Mouse (Mus musculus) forebrain, embryonic 14.5 days (tissue): Measurements from ENCODE around the gene Tbc1d16. TPM values are rescaled to one million over a fixed set of nuclear protein-coding genes. Genes with fewer than 3 reads are reported as not detected.

Experiments
- ATAC-seq: fragments of 200-750 bp; cut with Nextera tagmentation; 2 replicates; pipeline ENCODE4 v1.8.0; 2017; ENCODE audit warnings: mild to moderate bottlenecking, moderate library complexity
- DNase-seq: peaks from one replicate; pipeline ENCODE4 v3.0.0-alpha.2; 2015; ENCODE audit warnings: low spot score
- H3K27ac ChIP-seq: fragments of 300-500 bp; sonication (generic); 2 replicates; pipeline ENCODE4 v1.5.1; 2014; ENCODE audit warnings: low read depth, mild to moderate bottlenecking, control low read depth, low read length, moderate library complexity
- H3K27me3 ChIP-seq: fragments of 300-500 bp; sonication (generic); replicated peaks from 2 replicates; pipeline ENCODE4 v1.6.1; 2014; ENCODE audit warnings: low read length, control low read depth, mixed read lengths; ENCODE audit not compliant: control insufficient read depth, insufficient read depth
- H3K36me3 ChIP-seq: fragments of 300-500 bp; sonication (generic); 2 replicates; pipeline ENCODE4 v1.6.1; 2014; ENCODE audit warnings: low read length, control low read depth; ENCODE audit not compliant: control insufficient read depth, insufficient read depth
- H3K4me1 ChIP-seq: fragments of 300-500 bp; sonication (generic); 2 replicates; pipeline ENCODE4 v1.6.1; 2014; ENCODE audit warnings: antibody characterized with exemption, low read length, control low read depth; ENCODE audit not compliant: control insufficient read depth, insufficient read depth
- H3K4me2 ChIP-seq: fragments of 300-500 bp; sonication (generic); 2 replicates; pipeline ENCODE4 v1.6.1; 2014; ENCODE audit warnings: mild to moderate bottlenecking, control low read depth, low read length
- H3K4me3 ChIP-seq: fragments of 300-500 bp; sonication (generic); 2 replicates; pipeline ENCODE4 v1.5.1; 2014; ENCODE audit warnings: low read depth, low read length, control low read depth
- H3K9ac ChIP-seq: fragments of 300-500 bp; sonication (generic); 2 replicates; pipeline ENCODE4 v1.6.1; 2014; ENCODE audit warnings: mild to moderate bottlenecking, low read length, control low read depth, moderate library complexity
- H3K9me3 ChIP-seq: fragments of 300-500 bp; sonication (generic); replicated peaks from 2 replicates; pipeline ENCODE4 v1.6.1; 2016; ENCODE audit warnings: low read length, control low read depth, mixed read lengths; ENCODE audit not compliant: control insufficient read depth
- WGBS: fragments of 180-500 bp; shearing (Covaris S2); extraction: QIAGEN DNeasy Blood & Tissue Kit; methylation state at CpG from one replicate; pipeline ENCODE4 v1.1.7; 2014; 5-methylcytosine and 5-hydroxymethylcytosine counted together
- polyA plus RNA-seq: library from polyadenylated mRNA; unstranded; fragments of >200 nt; fragmentation: Nextera tagmentation; extraction: Ambion mirVana; gene quantifications from 2 replicates; pipeline ENCODE4 v1.2.1, GENCODE M21; 2014

The Tbc1d16 gene
- polyA plus RNA-seq, 1 experiment from 2014 or later, result 24.6 TPM

- Histone ChIP-seq H3K4me3 (no peak overlapping the region), H3K9me3 (no peaks in the 10 kb centered on the region), H3K27me3 (no peaks in the 10 kb centered on the region), H3K4me1 (peaks cover 10% of the 10 kb centered on the region; the same call in 1 of the 2 replicates), H3K9ac (no peak overlapping the region), H3K27ac (no peak overlapping the region), H3K36me3 (peaks cover 66% of the 10 kb centered on the region), H3K4me2 (no peak overlapping the region)
- WGBS, result 91% methylated on average over 13 of the region's 13 CpGs
- ATAC-seq (no peak), DNase-seq (no peak)
Measured at GRCm38 (mm10) chr11:119148829-119149228, 79.5 kb downstream of the Tbc1d16 start.

GRCm38 (mm10) chr11:119147153-119147552 lies 81.1 kb downstream of the Tbc1d16 start:
- 84% methylated on average over 8 of the region's 8 CpGs for WGBS
- Histone ChIP-seq H3K4me2 (no peak overlapping the region), H3K4me1 (peaks cover 10% of the 10 kb centered on the region; the same call in 1 of the 2 replicates), H3K27ac (no peak overlapping the region), H3K36me3 (peaks cover 54% of the 10 kb centered on the region), H3K4me3 (no peak overlapping the region), H3K9me3 (no peaks in the 10 kb centered on the region), H3K9ac (no peak overlapping the region), H3K27me3 (no peaks in the 10 kb centered on the region)
- DNase-seq (no peak), ATAC-seq (no peak)

- Histone ChIP-seq H3K27me3 (no peaks in the 10 kb centered on the region), H3K36me3 (peaks cover 47% of the 10 kb centered on the region), H3K9ac (no peak overlapping the region), H3K9me3 (no peaks in the 10 kb centered on the region), H3K27ac (no peak overlapping the region), H3K4me1 (peaks cover 10% of the 10 kb centered on the region; the same call in 1 of the 2 replicates), H3K4me2 (no peak overlapping the region), H3K4me3 (no peak overlapping the region)
- WGBS, result 32% methylated on average over 12 of the region's 12 CpGs
- DNase-seq (no peak), ATAC-seq (no peak)
Measured at GRCm38 (mm10) chr11:119146140-119146539, 82.2 kb downstream of the Tbc1d16 start.

DNA sequence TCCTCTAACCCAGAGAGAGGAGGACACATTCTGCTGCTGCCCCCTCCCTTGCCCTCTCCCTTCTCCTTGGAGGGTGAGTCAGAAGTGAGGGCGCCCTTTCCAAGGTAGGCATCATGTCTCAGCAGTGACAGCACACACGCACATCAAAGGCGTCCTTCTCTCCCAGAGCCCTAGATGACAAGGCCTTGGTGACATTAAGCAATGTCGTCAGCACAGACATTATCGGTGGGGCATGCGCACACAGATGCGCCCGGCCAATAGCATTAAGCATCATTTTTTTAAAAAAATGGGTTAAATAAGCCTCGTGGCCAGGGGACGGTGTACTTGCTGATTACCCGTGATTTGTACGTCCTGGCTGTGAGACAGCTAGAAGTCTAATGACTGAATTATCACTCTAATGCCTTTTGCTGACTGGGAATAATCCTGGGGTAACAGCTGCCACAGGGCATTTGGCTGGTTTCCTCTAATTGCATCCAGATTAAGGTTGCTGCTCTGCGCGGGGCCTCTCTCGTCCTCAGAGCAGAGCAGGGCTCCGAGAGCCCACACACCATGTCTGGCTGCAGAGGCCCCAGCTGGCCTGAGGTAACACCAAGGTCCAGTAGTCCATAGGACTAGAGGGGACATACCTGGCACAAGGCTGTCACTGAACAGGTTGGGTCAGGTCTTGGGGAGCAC lies 83.4 kb downstream of the Tbc1d16 start:
- Histone ChIP-seq H3K27me3 (no peaks in the 10 kb centered on the region), H3K4me1 (peaks cover 10% of the 10 kb centered on the region; the same call in 1 of the 2 replicates), H3K4me3 (no peak overlapping the region), H3K27ac (peak overlapping the region; percentile 54; the same call in 1 of the 2 replicates), H3K9ac (no peak overlapping the region), H3K9me3 (no peaks in the 10 kb centered on the region), H3K36me3 (peaks cover 35% of the 10 kb centered on the region), H3K4me2 (no peak overlapping the region)
- 52% methylated on average over 16 of the region's 16 CpGs for WGBS
- DNase-seq, result peak; percentile 53
- ATAC-seq, result no peak; the same call in 1 of the 2 replicates

DNA sequence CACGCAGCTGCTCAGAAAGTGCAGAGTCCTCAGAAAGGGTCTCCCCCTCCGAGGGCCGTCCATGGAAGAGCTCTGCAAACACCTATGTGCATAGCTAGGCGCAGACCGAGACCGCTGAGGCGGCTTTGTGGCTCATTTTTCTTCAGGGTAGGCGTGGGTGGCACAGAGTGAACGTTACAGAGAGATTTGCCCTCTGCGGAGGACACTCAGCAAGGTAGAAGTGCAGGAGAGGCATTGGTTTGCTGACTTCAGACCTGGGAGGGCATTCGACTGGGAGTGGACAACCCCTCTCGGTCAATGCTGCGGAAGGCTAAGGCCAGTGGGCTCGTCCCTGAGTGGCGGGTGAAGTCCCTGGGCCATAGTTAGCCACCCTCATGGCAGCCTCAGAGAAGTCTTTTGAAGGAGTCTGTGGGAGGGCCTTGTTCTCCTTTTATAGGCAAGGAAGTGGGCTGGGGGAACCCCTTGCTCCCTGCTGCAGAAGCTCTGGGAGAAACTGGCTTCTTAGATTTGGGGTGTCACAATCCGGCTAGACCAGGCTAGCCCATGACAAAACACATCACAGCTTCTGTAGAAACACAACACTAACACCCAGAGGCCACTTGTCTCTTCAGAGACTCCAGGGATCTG lies 84.8 kb downstream of the Tbc1d16 start:
- 85% methylated on average over 16 of the region's 16 CpGs for WGBS
- no peaks in the 10 kb centered on the region for H3K27me3 ChIP-seq
- no peak for DNase-seq

DNA sequence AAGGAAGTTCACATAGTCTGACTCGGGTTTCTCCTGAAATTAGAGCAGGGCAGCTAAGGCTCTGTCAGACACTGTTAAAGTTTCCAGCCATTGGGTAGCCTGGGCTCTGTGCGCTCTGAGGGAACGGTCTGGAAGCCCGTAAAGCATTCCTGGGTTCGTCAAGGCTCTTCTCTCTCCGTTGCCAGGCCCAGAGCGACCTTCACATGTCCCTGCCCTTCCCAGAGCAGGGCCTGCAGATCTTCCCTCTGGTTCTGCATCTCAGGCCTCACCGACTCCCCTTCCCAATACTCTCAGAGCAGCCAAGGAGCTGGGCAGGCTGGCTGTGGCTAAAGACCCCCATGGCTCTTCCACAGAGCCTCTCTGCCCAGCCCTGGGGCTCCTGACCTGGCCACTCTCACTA lies 85.7 kb downstream of the Tbc1d16 start:
- ATAC-seq, result no peak
- Histone ChIP-seq H3K9me3 (no peaks in the 10 kb centered on the region), H3K4me2 (no peak overlapping the region), H3K4me3 (no peak overlapping the region), H3K27me3 (no peaks in the 10 kb centered on the region), H3K4me1 (peaks cover 10% of the 10 kb centered on the region; the same call in 1 of the 2 replicates), H3K9ac (no peak overlapping the region), H3K27ac (no peak overlapping the region), H3K36me3 (peaks cover 13% of the 10 kb centered on the region)
- DNase-seq, result no peak
- 92% methylated on average over 8 of the region's 8 CpGs for WGBS

More for the DNA sequence above, 84.8 kb downstream of the Tbc1d16 start:
- Histone ChIP-seq H3K36me3 (peaks cover 21% of the 10 kb centered on the region), H3K4me1 (peaks cover 10% of the 10 kb centered on the region; the same call in 1 of the 2 replicates), H3K9me3 (no peaks in the 10 kb centered on the region), H3K9ac (no peak overlapping the region), H3K27ac (no peak overlapping the region), H3K4me3 (no peak overlapping the region), H3K4me2 (no peak overlapping the region)
- no peak for ATAC-seq

- Histone ChIP-seq H3K27me3 (no peaks in the 10 kb centered on the region), H3K9me3 (no peaks in the 10 kb centered on the region), H3K4me1 (peaks cover 7% of the 10 kb centered on the region; the same call in 1 of the 2 replicates), H3K9ac (no peak overlapping the region), H3K4me2 (no peak overlapping the region), H3K36me3 (0 out of 2 replicates have a peak, but pooled peaks cover 5% of the 10 kb centered on the region), H3K27ac (no peak overlapping the region), H3K4me3 (no peak overlapping the region)
- no peak for ATAC-seq
- no peak for DNase-seq
- 87% methylated on average over 6 of the region's 6 CpGs for WGBS
Measured at GRCm38 (mm10) chr11:119139026-119139425, 89.3 kb downstream of the Tbc1d16 start.

- no peak overlapping the region for H3K4me3 ChIP-seq
- H3K27me3 ChIP-seq, result no peaks in the 10 kb centered on the region
- H3K4me1 ChIP-seq, result peaks cover 9% of the 10 kb centered on the region; the same call in 1 of the 2 replicates
- H3K4me2 ChIP-seq, result no peak overlapping the region
- H3K36me3 ChIP-seq, result 0 out of 2 replicates have a peak, but pooled peaks cover 4% of the 10 kb centered on the region
- H3K9me3 ChIP-seq, result no peaks in the 10 kb centered on the region
- no peak overlapping the region for H3K9ac ChIP-seq
- DNase-seq (no peak), ATAC-seq (no peak)
- WGBS, result 80% methylated on average over 9 of the region's 9 CpGs
- no peak overlapping the region for H3K27ac ChIP-seq
Measured at GRCm38 (mm10) chr11:119138205-119138604, 90.1 kb downstream of the Tbc1d16 start.

DNA sequence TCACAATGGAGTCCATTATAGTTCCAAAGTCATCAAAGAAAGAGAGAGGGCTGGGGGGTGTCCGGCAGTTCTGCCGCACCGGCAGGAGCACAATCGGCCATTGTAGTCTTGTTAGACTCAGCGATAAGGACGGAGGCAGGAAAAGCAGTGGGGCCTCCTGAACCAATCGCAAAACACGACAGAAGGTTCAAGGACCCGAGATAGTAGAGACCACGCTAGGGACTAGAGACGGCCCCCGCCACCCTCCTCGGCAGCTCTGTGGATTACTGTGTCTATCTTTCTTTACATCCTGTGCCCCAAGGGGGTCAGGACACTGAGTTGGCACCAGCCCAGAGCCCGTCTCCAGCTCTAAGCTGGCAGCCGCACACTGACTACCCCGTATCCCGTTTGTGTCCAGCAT lies 93.7 kb downstream of the Tbc1d16 start:
- Histone ChIP-seq H3K27ac (0 out of 2 replicates have a peak overlapping the region, but pooled peaks have one; percentile 11), H3K4me3 (no peak overlapping the region), H3K27me3 (no peaks in the 10 kb centered on the region), H3K9me3 (no peaks in the 10 kb centered on the region), H3K36me3 (no peaks in the 10 kb centered on the region), H3K9ac (no peak overlapping the region), H3K4me2 (no peak overlapping the region), H3K4me1 (peaks cover 9% of the 10 kb centered on the region)
- 10% methylated on average over 17 of the region's 17 CpGs for WGBS
- peak; percentile 44 for DNase-seq
- no peak for ATAC-seq
